Mouse (Mus musculus): ENCODE results near the gene Gm3187.
"Not testable (repeated sequence)": the region's sequence is repeated elsewhere in the genome, so short reads cannot be mapped to it uniquely, and the experiment has no call there.

Gm3187 gene

GRCm38 (mm10) chr14:5483907-5484306 is at the start of gene Gm3187:
Gene Gm3187 (plus strand): TSS chr14:5484207.
- DNase-seq (ENCODE audit: low spot score): not testable (repeated sequence)

DNA sequence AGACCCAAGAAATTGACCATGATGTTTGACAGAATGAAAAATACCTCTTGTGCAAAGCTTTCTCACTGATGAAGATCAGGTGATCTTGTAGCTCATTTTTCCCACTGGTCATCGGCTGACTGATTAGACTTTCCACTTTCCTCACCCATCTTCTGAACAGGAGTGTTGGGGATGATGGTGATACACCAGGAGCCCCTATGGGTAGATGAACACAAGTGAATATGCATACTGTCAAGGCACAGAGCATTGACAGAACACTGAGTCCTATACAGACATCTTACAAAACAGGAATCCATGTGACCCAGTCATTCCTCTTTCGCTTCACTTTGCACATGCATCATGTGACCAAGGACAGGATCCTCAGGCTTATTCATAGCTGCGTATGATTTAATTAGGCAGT is 28.6 kb upstream of the Gm3187 start, which contains the start of gene Gm3194:
Gm3194 (minus strand) TSS at position 101 of the 400 bp plus-strand sequence.
- not testable (repeated sequence) for DNase-seq (ENCODE audit: low spot score)

DNA sequence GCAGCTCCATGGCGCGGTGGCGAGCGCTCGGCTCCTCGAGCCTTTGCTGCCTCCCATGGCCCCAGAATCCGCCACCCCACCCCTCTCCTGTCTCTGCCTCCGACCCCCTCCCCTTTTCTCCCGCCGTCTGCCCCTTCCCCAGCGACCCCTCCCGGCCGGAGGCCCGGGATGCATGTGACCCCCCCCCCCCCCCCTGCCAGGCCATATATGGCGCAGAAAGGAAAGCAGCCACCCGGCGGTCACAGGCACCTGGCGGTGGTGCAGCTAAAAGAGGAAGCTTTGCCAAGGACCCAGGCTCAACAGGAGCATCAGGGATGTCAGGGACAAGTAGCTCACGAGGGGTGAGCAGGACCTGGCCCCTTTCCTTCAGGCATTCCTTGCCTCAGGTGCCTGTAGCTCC is 23.5 kb upstream of the Gm3187 start:
- not testable (repeated sequence) for DNase-seq (ENCODE audit: low spot score)

DNA sequence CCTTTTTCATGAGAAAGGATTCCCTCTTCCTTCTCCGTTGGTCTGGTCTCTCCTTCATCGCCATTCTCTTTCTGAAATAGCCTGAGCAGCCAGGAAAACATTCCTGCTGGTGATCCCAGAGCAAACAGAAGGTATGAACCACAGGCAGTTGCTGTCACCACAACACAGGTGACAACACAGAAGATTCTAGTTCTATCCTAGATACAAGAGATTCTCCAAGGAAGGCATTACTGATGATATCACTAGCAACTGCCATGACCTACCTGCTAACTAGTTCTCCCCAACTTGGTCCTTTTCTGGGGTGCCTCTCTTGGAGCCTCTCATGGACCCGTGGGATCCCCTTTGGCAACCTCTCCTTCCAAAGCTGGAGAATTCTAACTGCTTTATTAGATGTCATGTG is 6.3 kb upstream of the Gm3187 start, which contains the start of gene Gm8246:
Gm8246 (minus strand) TSS at position 101 of the 400 bp plus-strand sequence.
- DNase-seq (ENCODE audit: low spot score): not testable (repeated sequence)

- DNase-seq (ENCODE audit: low spot score): not testable (repeated sequence)
Measured at GRCm38 (mm10) chr14:5501374-5501773, 17.4 kb downstream of the Gm3187 start, which contains the start of gene Gm3488. Gene Gm3488 (plus strand): TSS chr14:5501674.

DNA sequence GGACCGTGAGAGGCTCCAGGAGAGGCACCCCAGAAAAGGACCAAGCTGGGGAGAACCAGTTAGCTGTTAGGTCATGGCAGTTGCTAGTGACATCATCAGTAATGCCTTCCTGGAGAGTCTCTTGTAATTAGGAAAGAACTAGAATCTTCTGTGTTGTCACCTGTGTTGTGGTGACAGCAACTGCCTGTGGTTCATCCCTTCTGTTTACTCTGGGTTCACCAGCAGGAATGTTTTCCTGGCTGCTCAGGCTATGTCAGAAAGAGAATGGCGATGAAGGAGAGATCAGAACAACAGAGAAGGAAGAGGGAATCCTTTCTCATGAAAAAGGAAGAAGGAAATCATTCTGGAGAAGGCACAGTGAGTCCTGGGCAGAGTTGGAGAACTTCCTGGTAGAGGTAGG is 54.2 kb downstream of the Gm3187 start, which contains the start of gene Gm3532:
Gm3532 (plus strand) TSS at position 301 of the 400 bp plus-strand sequence.
- not testable (repeated sequence) for DNase-seq (ENCODE audit: low spot score)
